Mouse (Mus musculus) bone marrow, adult 2 months (tissue): ENCODE results near the gene Ddah2. TPM values are rescaled to one million over a fixed set of nuclear protein-coding genes. Genes with fewer than 3 reads are reported as not detected.
A peak's percentile ranks its signal among the peaks of the same experiment; 100 is the strongest.

Source experiments
- H3K27ac ChIP-seq: fragments of 200-500 bp; 2 replicates; pipeline ENCODE4 v1.5.1; 2012; ENCODE audit warnings: low read depth, mild to moderate bottlenecking, control low read depth, inconsistent platforms, low read length; ENCODE audit not compliant: control insufficient read depth, poor library complexity, insufficient read depth
- H3K4me1 ChIP-seq: fragments of 200-500 bp; 2 replicates; pipeline ENCODE4 v1.6.1; 2011; ENCODE audit warnings: low read length; ENCODE audit not compliant: control insufficient read depth, insufficient read depth
- H3K4me3 ChIP-seq: fragments of 200-500 bp; replicated peaks from 2 replicates; pipeline ENCODE3; 2011; ENCODE audit warnings: mild to moderate bottlenecking, low read depth, low read length, control low read depth; ENCODE audit not compliant: control insufficient read depth
- CTCF ChIP-seq: fragments of 200-500 bp; IDR thresholded peaks from 2 replicates; pipeline ENCODE4 v1.5.1; 2011; ENCODE audit warnings: low read length, control low read depth; ENCODE audit not compliant: control insufficient read depth, insufficient read depth
- POLR2A ChIP-seq: fragments of 200-500 bp; IDR thresholded peaks from 2 replicates; pipeline ENCODE4 v1.6.1; 2011; ENCODE audit warnings: low read depth, mild to moderate bottlenecking, control low read depth, low read length, borderline replicate concordance; ENCODE audit not compliant: control insufficient read depth
- WGBS: fragments of 180-500 bp; shearing (Covaris S2); methylation state at CpG from one replicate; pipeline ENCODE4 v1.1.7; 2018; 5-methylcytosine and 5-hydroxymethylcytosine counted together
- polyA plus RNA-seq: library from polyadenylated mRNA; stranded (reverse); fragments of >200 nt; gene quantifications from 2 replicates; pipeline ENCODE4 v1.2.4, GENCODE M21; 2011; ENCODE audit warnings: low replicate concordance; ENCODE audit not compliant: missing spikeins, insufficient read depth, insufficient read length

Gene Ddah2
- 12.5 and 15.2 TPM in 2 replicates for polyA plus RNA-seq

DNA sequence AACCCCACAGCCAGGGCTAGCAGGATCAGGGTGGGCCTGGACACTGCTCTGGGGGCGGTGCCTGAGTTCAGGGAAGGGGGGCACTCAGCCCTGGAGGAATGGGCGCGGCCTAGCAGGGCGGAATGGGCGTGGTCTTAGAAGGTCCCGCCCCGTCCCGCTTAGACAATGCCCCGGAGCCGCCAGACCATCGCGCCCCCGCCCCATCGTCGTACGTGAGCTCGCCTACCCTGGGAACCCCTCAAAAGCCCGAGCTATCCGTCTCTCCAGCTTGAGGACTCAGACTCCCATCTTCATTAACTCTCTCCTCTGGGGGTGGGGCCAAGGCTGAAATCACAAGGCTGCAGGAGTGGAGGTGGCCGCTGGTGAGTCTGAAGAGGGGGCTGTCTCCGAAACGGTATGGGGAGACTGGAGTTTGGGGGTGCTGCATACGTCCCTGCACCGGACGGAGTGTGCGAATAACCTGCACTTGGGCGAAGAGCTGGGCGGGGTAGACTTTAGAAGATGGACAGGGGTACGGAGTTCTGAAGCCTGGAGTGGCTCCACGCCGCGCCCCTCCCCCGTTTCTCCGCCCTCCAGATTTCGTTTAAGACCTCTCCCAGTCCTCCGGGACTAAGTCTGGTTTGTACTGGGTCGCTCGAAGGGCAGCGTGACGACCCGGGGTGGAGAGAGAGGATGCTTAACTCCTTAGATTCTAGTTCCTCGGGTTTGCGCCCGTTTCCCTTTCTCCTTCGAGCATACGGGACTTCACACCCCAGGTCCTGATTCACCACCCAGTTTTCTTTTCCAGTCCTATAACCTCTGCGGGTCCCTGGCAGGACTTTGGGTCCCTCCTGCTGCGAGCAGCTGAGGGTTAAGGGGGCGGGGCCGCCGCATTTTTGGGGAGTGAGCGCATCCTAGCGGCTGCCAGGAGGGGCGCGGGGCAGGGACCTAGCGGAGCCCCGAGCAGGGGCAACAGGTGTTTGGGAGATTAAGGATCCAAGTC is at the start of gene Ddah2:
Gene Ddah2 (plus strand): TSS at position 125 of the 982 bp plus-strand sequence.
- WGBS, result under 1% methylated on average over 57 of the region's 57 CpGs
- peak within 1 kb of the TSS; percentile 7; the same call in 1 of the 2 replicates for H3K27ac ChIP-seq
- TF ChIP-seq POLR2A (peak; percentile 49; the same call in 1 of the 2 replicates), CTCF (peak; percentile 74)

DNA sequence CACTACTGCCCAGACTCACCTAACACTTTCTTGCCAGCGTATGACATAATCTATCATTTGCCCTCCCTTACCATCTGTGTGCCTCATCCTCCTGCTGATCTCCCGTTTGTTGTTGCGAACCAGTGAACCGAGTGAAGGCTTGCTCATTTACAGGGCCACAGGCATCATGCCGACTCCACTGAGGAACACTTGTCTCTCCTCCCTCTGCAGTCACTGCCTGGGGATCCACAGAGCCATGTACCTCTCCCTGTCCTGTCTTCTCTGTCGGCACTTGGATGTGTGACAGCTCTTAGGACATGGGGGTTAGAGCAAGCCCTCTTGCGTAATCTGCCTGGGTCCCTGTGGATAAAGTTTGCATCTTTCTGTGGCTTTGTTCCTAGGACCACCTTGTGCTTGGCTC is 49.2 kb upstream of the Ddah2 start:
- H3K4me1 ChIP-seq, result no peaks in the 10 kb centered on the region
- TF ChIP-seq POLR2A (no peak), CTCF (no peak)

More for the DNA sequence above, at the start of gene Ddah2:
- no peaks in the 10 kb centered on the region; the same call in 1 of the 2 replicates for H3K4me1 ChIP-seq
- H3K4me3 ChIP-seq, result peak within 1 kb of the TSS; percentile 50

DNA sequence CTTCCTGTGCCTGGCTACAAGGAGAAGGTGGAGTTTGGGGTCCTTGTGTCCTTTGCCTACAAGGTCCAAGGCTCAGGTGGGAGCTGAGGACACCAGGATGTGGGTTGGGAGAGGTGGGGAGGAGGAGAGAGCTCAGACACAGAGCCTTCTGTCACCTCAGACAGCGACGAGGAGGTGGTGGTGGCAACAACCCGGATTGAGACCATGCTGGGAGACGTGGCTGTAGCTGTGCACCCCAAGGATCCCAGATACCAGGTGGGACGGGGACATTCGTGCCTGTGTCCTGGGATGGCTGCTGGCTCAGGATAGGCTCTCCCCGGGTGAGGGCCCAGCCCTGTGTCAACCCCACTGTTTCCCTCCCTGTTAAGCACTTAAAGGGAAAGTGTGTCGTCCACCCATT is 47.4 kb upstream of the Ddah2 start:
- no peak overlapping the region for H3K4me3 ChIP-seq
- no peaks in the 10 kb centered on the region for H3K4me1 ChIP-seq
- no peak overlapping the region for H3K27ac ChIP-seq
- no peak for TF ChIP-seq POLR2A
- no peak for TF ChIP-seq CTCF
- WGBS, result 94% methylated on average over 8 of the region's 8 CpGs

More for the DNA sequence above, 49.2 kb upstream of the Ddah2 start:
- WGBS, result 79% methylated on average over 7 of the region's 7 CpGs
- Histone ChIP-seq H3K4me3 (no peak overlapping the region), H3K27ac (no peak overlapping the region)

- TF ChIP-seq CTCF (no peak), POLR2A (no peak)
- Histone ChIP-seq H3K4me1 (no peaks in the 10 kb centered on the region), H3K27ac (no peak overlapping the region), H3K4me3 (no peak overlapping the region)
- WGBS, result 86% methylated on average over 13 of the region's 13 CpGs
Observed at GRCm38 (mm10) chr17:35012430-35012829, 46.4 kb upstream of the Ddah2 start.

DNA sequence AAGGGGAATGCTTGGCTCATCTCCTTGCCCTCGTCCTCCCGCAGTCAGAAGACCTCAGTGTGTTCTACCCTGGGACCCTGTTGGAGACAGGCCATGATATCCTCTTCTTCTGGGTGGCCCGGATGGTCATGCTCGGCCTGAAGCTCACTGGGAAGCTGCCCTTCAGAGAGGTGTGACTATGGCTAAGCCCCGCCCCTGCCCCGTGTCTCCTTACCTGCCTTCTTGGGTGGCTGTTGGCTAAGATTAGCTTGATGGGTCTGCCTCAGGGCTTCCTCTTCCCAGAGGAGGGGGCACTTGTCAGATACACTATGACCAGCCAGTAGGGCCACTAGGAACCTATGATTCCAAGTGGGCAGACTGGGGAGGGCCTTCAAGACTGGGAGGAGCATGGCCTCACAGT is 45.6 kb upstream of the Ddah2 start:
- TF ChIP-seq POLR2A, result no peak
- TF ChIP-seq CTCF, result no peak
- no peaks in the 10 kb centered on the region for H3K4me1 ChIP-seq
- no peak overlapping the region for H3K4me3 ChIP-seq
- 88% methylated on average over 6 of the region's 6 CpGs for WGBS
- no peak overlapping the region for H3K27ac ChIP-seq

GRCm38 (mm10) chr17:35015296-35015695 is 43.5 kb upstream of the Ddah2 start:
- 88% methylated on average over 16 of the region's 16 CpGs for WGBS
- TF ChIP-seq POLR2A (no peak), CTCF (no peak)
- H3K4me3 ChIP-seq, result no peak overlapping the region
- H3K27ac ChIP-seq, result no peak overlapping the region
- no peaks in the 10 kb centered on the region for H3K4me1 ChIP-seq

GRCm38 (mm10) chr17:35016376-35016775 is 42.5 kb upstream of the Ddah2 start, which contains the start of gene Vwa7:
Gene Vwa7, plus strand, starts transcription at chr17:35016579.
- TF ChIP-seq POLR2A, result no peak
- no peak for TF ChIP-seq CTCF
- H3K4me1 ChIP-seq, result no peaks in the 10 kb centered on the region
- no peak within 1 kb of the TSS for H3K27ac ChIP-seq
- 40% methylated on average over 12 of the region's 12 CpGs for WGBS
- no peak within 1 kb of the TSS for H3K4me3 ChIP-seq
